Mouse (Mus musculus) heart, postnatal 4 days (tissue): ENCODE results near the gene Fbxl22. TPM values are rescaled to one million over a fixed set of nuclear protein-coding genes. Genes with fewer than 3 reads are reported as not detected.

Experiments used
- DNase-seq: peaks from one replicate; pipeline ENCODE4 v3.0.0; 2021
- total RNA-seq, 2 experiments: library from RNA; stranded (reverse); gene quantifications; 2 replicates each; pipeline ENCODE4 v1.2.3; 2021

Fbxl22 gene
- 10 to 100 TPM; 84.3 to 92.5 TPM for total RNA-seq

DNA sequence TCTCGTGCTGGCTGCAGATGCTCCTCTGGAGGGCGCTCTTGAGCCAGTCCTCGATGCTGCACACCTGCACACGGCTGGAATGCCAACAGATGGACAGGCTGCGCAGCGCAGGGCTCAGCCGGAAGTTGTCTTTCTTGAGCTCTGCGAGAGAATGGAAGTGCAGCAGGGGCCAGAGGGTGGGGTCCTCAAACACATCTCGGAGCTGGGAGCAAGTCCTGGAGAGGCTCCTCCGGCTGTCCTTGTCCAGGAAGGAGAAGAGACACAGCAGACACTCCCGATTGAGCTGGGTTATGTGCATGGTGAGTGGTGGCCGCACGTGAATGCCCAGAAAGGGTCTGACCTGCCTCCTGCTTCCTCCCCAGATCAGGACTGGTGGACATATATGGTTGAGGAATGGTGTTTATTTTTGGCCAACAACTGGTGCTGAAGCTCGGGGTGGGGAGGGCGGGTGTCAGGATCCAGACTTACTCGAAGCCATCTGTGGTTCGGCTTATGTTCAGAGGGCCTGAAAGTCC is at the start of gene Fbxl22:
Gene Fbxl22, minus strand, starts transcription at position 338 of the 515 bp plus-strand sequence.
- peak; percentile 76 for DNase-seq

DNA sequence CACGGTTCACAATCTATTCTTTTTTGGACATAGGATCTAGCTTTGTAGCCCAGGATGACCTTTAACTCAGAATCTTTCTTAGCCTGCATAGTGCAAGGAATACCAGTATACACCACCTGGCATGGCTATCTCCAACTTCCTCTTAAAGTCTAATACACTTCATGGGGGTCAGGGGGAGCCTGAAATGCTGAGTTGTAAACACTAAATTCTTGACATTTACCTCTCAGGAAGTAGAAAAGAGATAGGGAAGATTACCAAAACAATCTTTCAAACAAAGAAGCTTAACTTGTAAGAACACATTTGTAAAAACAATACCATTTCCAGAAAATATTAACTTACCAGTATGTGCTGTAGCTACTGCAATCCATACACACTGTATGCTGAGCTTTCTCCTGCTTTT is 47.8 kb upstream of the Fbxl22 start:
- DNase-seq = no peak

DNA sequence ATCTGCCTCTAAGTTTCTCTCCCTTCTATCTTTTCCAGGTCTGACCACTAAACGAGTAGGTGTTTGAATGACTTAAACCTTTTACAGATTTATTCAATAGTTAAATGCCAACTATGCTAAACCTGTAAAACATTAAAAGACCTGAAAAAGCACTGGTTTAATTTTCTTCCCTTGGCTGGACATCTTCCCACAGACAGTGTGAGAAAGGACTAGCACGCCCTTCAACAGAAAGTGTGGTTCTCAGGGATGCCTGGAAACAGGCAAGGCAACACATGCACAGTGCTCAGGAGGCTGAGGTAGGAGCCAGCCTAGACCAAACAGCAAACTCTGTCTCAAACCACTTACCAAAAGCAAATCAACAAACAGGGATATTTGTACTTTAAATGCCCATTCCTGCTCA is 47.1 kb upstream of the Fbxl22 start:
- DNase-seq = no peak

DNA sequence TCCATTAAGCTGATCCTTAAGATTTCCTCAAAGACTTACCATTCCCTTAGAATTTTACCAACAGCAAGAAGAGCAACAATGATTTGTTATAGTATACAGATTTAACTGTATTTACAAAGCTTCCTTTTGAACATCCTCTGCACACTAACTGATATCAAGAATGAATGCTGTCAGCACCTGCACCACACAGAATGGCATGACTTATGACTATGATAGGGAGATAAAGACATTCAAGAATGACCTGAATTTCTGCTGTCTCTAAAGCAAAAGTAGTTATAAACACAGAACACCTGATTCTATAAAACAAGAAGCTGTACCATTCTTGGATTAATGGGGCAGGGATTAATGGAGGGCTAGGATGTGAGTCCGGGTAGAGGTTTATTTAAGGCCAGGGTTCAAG is 46.3 kb upstream of the Fbxl22 start:
- no peak for DNase-seq

DNA sequence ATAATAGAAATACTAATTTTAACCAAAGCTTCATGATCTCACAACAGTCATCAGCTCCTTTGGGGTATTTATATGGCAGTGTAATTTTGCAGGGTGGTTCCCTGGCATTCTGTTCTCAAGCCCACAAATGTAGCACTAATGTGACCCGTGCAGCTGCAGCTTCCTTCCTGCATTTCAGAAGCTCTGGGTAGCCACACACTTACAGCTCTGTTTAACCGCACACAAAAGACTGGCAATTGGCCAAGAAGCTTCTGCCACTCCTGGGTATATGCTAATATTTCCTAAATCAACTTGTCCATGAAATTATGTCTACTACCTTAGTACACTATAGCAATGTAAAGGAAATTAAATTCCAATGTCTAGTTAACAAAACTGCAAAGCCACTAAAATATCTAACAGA is 45.9 kb upstream of the Fbxl22 start:
- DNase-seq = peak; percentile 29

DNA sequence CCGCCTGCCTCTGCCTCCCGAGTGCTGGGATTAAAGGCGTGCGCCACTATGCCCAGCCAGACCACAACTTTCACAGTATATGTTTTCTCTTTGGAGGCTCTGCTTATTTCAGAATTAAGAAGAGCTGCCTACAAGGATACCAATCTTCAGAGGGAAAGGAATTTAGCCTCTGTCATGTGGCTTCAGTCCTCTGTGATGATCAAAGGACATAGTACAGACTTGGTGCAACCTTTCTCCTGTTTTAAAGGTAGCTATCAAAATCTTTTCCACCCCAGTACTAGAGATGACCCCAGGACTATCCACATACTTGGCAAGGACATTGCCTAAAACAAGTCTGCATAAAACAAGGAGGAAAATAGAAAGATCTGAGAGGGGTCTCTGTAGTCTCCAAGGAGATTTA is 44.6 kb upstream of the Fbxl22 start:
- DNase-seq = no peak

DNA sequence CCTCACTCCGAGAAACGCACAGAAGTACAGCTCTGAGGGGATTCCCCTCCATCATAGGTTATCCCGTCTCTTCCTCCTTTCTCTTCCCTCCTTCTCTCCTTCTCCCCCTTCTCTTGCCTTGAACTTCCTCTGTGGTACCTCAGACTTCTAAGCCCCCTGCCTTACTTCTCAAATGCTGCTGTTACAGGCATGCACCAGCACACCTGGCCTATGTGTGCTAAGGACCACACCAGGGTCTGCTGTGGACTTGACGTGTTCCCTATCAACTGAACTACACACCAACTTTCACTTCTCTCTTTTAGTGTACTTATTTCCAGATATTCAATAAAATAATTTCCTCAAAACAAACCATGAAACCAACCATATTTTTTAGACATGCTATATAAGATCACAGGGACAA is 28.4 kb upstream of the Fbxl22 start:
- DNase-seq = no peak

DNA sequence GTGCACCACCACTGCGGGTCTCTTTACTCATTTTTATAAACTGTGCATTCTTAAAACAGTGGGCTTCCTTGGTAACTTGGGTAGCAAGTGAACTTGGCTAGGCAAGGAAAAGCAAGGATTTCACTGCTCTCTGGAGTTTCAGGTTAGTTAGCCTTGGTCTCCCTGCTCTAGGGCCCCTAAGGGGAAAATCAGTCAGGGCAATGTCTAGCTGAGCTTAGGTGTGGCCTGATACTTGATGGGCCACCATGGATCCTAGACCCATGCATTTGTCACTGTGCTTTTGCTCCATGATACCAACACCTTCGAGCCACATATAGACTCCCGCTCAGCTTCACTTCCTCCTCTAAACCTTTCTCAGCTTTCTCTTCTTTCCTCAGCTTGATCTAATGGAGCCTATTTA is 7.2 kb upstream of the Fbxl22 start:
- DNase-seq = no peak

DNA sequence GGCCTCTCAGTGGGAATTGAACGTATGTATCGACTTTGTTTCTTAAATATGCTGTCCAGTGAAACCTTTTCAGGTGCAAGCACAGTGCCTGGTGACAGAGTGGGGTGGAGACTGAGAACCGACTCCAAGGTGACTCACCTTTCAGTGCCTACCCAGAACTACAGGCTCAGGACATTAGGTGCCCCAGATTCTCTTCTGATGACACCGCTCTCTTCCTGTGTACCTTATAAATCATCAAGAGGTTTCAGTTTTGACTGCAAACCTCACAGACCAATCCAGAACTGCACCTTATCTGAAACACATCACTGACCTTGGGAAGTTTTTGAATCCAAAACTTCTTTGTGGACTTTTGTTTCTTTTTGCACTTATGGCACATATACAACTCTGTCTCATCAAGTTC is 5.9 kb upstream of the Fbxl22 start:
- no peak for DNase-seq

DNA sequence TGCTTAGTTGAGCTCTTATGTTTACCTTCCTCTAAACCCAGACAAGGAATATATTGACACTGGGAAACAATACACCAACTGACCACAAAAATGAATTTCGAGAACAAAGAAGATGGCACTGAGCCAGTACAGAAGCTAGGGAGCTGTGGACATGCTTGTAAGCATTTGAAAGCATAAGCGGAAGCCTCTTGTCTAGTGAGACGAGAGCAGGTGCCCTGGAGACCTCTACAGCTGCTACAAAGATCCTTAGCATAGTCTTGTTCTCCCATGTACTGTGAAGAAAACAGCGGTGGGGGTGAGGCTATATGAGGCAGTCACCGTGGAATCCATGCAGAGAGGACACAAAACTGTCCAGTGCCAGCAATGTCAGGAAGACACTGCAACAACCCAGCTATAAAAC is 4.5 kb upstream of the Fbxl22 start:
- DNase-seq = no peak

DNA sequence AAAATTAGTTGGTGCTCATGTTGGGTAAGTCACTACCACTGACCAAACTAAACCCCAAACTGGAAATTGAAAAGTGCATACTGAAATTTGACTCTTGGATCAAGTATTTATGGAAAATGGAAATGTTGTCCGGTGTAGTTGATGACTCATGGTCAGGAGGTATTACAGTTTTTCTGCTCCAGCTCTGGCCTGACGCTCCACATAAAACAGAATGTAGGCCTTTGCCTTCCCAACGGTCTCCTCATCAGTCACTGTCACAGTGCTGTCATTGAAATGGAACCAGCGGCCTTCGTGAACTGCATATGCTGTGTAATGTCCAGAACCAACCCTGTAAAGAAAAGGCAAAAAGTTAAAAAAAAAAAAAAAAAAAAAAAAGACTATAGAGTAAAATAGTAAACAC is 3.9 kb upstream of the Fbxl22 start:
- no peak for DNase-seq

DNA sequence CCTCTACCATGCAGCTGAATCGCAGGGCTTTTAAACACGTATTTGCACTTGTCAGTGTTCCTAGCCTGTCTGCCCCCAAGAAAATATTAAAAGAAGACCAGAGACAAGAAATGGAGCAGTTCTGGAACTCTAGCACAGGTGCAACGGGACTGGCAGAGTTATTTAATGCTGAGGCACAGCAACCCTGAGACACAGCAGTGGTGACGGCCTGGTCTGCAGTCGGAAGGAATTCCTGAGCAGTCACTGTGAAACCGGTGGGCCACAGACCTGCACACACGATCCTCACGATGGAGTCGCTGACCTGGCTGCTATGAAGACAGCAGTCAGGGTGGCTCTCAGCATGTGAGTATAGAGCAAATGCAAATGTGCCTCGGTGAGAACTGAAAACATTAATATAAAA is 3.4 kb upstream of the Fbxl22 start:
- DNase-seq = no peak

DNA sequence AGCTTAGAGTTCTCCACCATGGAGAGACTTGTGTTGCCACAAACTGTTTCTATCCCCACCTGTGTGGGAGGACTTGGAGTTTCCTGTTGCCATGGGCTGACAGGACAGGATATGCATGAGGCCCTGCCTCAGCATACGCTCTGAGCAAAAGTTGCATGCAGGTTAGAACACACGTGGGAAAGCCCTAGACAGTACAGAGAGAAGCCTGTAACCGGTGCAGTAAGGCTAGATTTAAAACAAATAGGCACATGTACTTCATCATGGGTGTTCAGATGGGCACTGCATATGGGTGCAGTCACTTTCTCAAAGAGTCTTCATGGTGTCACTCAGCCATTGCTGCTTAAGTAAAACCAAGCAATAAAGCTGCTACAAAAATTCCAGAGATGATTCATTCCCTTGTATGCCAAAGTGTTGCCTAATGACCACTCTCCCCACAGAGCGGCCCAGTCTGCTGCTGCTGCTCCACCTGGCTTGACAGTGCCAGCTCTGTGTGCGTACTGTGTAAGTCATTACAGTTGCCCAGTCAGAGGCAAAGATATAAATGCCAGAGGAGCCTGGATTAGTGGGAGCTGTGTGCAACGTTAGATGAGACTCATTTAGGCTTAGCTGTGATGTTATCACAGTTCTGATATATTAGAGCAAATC is 2.0 kb upstream of the Fbxl22 start:
- DNase-seq = no peak

DNA sequence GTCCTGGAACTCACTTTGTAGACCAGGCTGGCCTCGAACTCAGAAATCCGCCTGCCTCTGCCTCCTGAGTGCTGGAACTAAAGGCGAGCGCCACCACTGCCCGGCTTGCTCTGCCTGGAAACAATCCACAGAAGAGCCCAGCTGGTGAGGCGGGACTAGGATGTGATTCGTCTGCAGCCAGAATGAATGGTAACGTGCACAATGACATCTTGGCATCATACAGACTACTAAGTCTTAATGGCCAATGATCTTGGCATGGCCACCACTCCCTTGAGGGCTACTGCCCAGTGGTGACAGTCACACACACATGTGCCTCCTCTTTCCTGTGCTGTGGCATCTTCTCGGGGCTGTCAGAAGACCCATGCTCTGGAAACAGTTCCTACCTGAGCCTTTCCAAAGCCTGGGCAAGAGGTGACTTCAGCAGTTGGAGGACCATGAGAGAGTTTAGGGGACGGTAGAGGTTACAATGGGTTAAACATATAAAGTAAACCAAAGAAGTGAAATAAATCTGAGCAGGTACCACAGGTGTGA is 1.4 kb upstream of the Fbxl22 start:
- no peak for DNase-seq

DNA sequence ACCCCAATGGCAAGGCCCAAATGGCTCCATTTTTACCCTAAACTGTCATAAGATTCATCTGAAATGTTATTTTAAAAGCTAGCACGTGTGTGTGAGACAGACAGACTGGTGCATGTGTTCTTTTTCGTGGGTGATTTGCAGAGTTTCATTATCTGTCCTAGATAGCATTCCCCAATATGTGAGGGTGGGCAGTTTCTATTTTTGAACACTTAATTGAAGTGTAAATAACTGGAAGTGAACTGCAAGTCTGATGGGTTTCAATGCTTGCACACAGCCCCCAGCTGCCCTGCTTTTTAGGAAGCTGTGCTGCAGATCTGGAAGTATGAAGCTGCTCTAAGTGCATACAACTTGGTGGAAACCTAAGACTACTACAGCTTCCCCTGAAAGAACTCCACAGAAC is 722 bp upstream of the Fbxl22 start:
- DNase-seq = no peak

DNA sequence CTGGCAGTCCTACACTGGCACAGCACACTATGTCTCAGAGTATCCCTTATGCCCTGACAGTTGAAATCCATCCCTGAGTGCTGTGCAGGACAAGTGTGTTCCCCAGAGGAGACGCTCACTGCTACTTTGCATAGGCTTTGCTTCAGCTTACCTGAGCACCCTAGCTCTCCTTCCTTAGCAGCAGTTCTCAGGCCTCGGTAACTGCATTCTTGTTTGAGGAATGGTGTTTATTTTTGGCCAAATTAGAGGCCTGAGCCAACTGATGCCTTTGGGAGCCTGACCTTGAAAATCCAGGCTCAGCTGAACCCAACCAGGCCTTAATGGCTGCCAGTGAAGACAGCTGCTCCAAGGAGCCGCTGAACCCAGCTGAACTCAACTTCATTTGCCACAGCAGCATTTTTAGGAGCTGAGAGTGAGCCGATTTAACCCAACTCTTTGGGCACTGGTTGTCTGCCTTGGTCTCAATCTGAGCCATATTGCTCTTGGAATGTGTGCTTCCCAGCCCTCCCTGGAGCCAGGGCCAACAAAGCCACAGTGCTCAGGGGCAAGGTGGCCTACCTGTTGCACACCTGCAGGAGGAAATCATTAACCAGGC is 635 bp downstream of the Fbxl22 start:
- DNase-seq = peak; percentile 41

DNA sequence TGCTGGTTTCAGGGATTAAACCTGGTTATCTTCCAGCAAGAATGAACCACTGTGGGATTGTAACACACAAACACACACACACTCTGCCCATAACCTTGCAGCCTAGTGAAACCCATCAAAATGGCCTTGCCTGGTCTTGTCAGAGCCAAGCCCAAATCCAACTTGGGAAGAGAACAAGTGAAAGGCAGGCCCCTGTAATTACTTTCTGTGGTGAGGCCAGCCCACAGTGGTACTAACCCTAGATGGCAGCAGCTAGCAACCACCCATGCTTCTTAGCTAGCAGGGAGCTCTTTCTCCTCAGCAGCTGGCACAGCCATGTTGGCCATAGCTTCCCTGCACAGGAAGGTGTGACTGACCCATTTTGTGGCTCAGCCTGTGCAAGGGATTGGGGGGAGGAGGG is 1.2 kb downstream of the Fbxl22 start:
- peak; percentile 36 for DNase-seq

DNA sequence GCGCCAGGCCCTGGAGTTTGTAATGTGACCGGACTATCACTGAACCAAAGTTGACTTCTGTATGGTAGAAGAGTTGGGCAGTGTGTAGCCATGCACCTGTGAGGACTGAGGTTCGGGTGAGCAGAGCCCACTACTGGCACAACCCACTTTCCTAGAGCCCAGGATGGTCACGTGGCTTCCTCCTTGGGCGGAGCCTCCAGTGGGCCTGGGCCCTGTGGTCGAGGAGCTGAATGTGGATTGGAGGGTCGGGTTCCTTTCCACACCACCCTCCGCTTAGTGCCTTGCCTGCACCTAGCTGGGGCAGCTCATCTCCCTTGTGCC is 2.1 kb downstream of the Fbxl22 start:
- peak; percentile 89 for DNase-seq

DNA sequence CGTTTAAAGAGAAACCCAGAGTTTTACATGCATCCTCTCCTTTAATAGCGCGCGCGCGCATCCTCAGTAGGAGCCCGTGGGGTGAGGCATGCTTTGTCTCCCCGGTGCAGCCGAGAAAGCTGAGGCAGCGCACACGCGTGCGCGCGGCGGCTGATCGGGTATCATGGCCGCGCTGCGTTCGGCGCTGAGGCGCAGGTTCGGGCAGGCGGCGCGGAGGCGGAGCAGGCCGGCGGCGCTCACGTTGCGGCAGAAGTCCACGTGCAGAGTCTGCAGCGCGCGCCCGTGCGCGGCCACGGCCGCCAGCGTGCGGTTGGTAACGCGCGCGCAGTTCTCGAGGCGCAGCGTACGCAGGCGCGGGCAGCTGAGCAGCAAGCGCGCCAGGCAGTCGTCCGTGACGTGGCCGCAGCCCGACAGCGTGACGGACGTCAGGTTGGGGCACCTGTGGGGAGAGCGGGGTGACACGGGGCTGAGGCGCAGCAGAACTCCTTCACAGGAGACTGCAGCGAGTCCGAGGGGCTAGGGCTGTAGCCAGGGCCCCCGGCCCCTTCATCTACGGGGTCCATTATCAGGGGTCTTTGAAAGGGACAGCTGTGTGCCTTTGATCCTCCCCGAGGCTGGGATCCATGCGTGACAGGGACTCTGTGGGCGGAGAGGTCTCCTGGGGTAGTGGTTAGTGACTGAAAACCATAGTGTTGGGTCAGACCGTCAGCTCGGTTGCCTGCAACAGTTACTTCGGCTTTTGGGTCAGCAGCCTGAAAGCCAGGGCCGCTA is 2.6 kb downstream of the Fbxl22 start:
- peak; percentile 92 for DNase-seq

DNA sequence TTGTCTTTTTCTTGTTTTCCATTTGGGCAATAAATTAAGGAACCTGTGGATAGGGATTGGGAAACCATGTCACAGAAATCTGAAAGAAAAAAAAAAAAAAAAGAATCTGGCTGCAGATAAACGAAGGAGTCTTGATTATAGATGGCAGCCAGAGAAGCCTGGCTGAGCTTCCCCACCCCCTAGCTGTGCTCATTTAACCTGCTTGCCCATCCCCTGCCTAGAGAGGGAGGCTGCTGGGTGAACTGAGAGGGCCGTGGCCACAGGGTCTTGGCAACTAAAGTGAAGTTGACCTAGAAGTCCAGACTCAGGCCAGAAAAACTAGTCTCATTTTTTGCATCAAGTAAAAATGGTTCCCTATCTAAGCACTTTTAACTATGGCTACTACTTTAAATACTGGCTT is 3.4 kb downstream of the Fbxl22 start:
- peak; percentile 39 for DNase-seq

DNA sequence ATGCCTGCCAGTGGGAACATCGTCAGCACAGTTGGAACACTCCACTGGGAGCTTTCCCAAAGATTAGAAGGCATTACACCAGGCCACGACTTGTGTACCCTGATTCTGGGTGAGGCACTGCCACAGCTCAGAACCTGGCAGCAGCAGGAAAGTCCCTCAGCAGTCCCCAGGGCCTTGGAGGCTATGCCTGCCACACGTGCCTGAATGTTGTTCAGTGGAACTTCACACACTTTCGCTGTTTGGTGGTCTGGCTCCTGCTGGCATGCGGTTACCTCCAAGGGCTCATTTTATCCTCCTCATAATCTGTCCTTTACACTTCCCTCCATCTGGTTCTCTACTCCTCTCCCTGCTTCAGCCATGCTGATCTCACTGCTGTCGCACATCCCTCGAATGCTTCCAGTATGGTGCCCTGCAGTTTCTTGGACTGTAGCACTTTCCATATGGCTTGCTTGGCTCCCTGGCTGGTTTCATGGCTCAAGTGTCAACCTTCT is 4.0 kb downstream of the Fbxl22 start:
- peak; percentile 48 for DNase-seq

DNA sequence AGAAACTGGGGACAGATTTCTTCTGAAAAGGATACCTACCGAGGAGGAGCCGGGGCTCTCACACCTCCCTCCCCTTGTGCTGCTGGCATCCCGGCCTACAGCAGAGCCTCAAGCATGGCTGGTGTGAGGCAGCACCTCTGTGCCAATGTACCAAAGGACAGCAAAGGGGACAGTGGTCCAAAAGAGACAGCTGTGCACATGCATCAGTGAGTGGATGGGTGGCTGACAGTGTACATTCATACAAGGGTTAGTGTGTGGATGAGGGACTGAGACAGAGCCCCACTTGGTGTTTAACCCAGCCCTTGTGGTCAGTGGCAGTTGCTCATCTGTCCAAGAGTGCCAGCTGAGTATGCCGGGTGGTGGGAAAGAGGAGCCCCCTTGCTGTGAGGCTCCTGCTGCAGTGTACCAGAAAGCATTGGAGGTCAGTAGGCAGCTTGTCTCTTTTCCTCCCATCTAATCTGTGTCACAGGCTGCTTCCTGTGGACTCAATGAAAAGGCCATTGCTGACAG is 5.4 kb downstream of the Fbxl22 start:
- DNase-seq = no peak

DNA sequence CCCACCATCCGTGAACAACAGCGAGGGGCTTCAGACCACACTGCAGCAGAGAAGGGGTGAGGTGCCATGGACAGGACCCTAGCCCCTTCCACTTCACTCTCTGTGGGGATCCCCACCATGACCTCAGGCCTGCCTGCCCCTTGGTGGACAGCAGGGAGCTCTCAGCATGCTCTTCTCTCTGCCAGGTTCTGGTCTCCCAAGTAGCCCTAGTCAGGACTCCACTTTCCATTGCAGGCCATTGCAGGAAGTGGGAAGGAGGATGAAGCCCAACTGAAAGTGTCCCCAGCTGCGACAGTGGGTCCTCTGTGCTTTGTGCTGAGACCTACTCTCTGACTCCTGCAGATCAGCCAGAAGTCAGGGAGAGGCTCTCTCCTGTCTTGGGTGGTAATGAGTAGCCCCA is 6.7 kb downstream of the Fbxl22 start:
- no peak for DNase-seq
